Mouse (Mus musculus) E14TG2a.4 (cell line): ENCODE data around the gene Rpa1.

Experiments used
- CTCF ChIP-seq: conservative IDR thresholded peaks from 2 replicates; pipeline ENCODE4 v1.5.1; 2014; ENCODE audit warnings: low read length
- NANOG ChIP-seq: IDR thresholded peaks from 2 replicates; pipeline ENCODE4 v1.6.1; 2014; ENCODE audit warnings: borderline replicate concordance, low read length, mixed read lengths
- POU5F1 ChIP-seq: IDR thresholded peaks from 2 replicates; pipeline ENCODE4 v1.6.1; 2014; ENCODE audit warnings: low read length, borderline replicate concordance

DNA sequence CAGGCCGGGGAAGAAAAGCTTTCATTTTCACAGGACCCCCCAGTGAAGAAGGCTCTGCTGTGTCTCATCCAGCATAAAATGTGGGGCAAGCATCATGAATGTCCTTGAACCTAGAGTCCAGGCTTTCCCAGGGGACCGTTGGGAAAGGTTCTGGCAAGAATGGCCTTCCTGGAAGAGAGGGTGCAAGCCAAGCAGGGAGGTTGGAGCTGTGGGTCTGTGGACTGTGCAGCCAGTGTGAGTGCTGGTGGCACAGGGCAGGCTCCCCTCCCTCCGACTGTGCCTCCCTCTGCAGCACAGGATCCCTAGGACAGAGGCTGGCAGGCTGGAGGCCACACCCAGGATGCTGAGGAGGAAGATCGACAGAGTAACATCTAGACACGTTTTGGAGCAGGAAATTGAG is 85.3 kb downstream of the Rpa1 start:
- TF ChIP-seq CTCF (no peak), NANOG (no peak), POU5F1 (no peak)
